Comparison of ENCODE assay signal across 8 mouse cellular contexts in the genomic region with DNA sequence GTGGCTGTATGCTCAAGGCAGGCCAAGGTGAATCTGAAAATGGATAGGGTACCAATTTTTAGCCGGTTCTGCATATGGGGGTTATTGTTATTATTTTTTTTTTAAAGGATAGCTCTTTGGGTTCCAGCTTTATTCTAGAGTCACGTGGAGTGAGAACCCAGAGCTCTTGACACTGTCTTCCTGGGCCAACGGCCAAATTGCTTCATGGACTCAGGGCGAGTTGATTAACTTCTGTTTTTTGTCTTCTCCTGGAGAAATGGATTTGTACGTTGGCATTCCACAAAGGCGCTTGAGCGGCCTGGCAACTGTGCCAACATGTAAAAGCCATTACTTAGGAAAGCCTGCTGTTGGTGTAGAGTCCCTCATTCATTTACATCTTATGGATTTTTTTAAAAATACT.
DNase-seq lines count a peak whose midpoint lies in the region; ATAC-seq lines count a peak whose summit lies in the region.

No protein-coding gene starts in this region.

- no peak for DNase-seq in embryonic facial prominence, embryonic 10.5 days (ENCODE audit: low spot score)
- no peak for DNase-seq in neural tube, embryonic 10.5 days (ENCODE audit: extremely low spot score, low spot score)
- DNase-seq in spleen, adult 12 weeks (ENCODE audit: low spot score) = no peak
- no peak for DNase-seq in cerebellum, adult 18-20 months

- 79% methylated on average over 7 of the region's 7 CpGs for WGBS in embryonic facial prominence, embryonic 12.5 days
- WGBS in embryonic facial prominence, embryonic 10.5 days = 88% methylated on average over 7 of the region's 7 CpGs
- 77% methylated on average over 7 of the region's 7 CpGs for WGBS in neural tube, embryonic 12.5 days
- WGBS in kidney, embryonic 16.5 days = 70% methylated on average over 7 of the region's 7 CpGs
- WGBS in stomach, embryonic 15.5 days = 38% methylated on average over 7 of the region's 7 CpGs

- no peaks in the 10 kb centered on the region for H3K9me3 ChIP-seq in embryonic facial prominence, embryonic 12.5 days
- H3K9me3 ChIP-seq in embryonic facial prominence, embryonic 10.5 days = no peaks in the 10 kb centered on the region
- no peaks in the 10 kb centered on the region for H3K9me3 ChIP-seq in neural tube, embryonic 12.5 days
- H3K9me3 ChIP-seq in kidney, embryonic 16.5 days (ENCODE audit: low read length) = no peaks in the 10 kb centered on the region
- H3K9me3 ChIP-seq in stomach, embryonic 15.5 days = no peaks in the 10 kb centered on the region

- no peak overlapping the region for H3K27ac ChIP-seq in embryonic facial prominence, embryonic 12.5 days
- no peak overlapping the region for H3K27ac ChIP-seq in embryonic facial prominence, embryonic 10.5 days (replicated peaks)
- no peak overlapping the region for H3K27ac ChIP-seq in neural tube, embryonic 12.5 days
- no peak overlapping the region for H3K27ac ChIP-seq in kidney, embryonic 16.5 days (ENCODE audit: low read length)
- 0 out of 2 replicates have a peak overlapping the region, but pooled peaks have one; percentile 4 for H3K27ac ChIP-seq in stomach, embryonic 15.5 days

- H3K36me3 ChIP-seq in embryonic facial prominence, embryonic 12.5 days = peaks cover 10% of the 10 kb centered on the region
- peaks cover 29% of the 10 kb centered on the region for H3K36me3 ChIP-seq in embryonic facial prominence, embryonic 10.5 days (replicated peaks)
- no peaks in the 10 kb centered on the region; the same call in 1 of the 2 replicates for H3K36me3 ChIP-seq in neural tube, embryonic 12.5 days
- H3K36me3 ChIP-seq in kidney, embryonic 16.5 days (ENCODE audit: insufficient read depth, low read length) = no peaks in the 10 kb centered on the region
- H3K36me3 ChIP-seq in stomach, embryonic 15.5 days = no peaks in the 10 kb centered on the region

- H3K9ac ChIP-seq in embryonic facial prominence, embryonic 12.5 days = no peak overlapping the region
- H3K9ac ChIP-seq in neural tube, embryonic 12.5 days = no peak overlapping the region
- 0 out of 2 replicates have a peak overlapping the region, but pooled peaks have one; percentile 6 for H3K9ac ChIP-seq in kidney, embryonic 16.5 days (replicated peaks; ENCODE audit: low read length)
- no peak overlapping the region for H3K9ac ChIP-seq in stomach, embryonic 15.5 days

- H3K27me3 ChIP-seq in embryonic facial prominence, embryonic 12.5 days = no peaks in the 10 kb centered on the region
- no peaks in the 10 kb centered on the region for H3K27me3 ChIP-seq in embryonic facial prominence, embryonic 10.5 days (replicated peaks; ENCODE audit: low read depth, poor library complexity, severe bottlenecking)
- H3K27me3 ChIP-seq in neural tube, embryonic 12.5 days (replicated peaks) = no peaks in the 10 kb centered on the region
- H3K27me3 ChIP-seq in kidney, embryonic 16.5 days (ENCODE audit: insufficient read depth, low read length) = no peaks in the 10 kb centered on the region
- no peaks in the 10 kb centered on the region for H3K27me3 ChIP-seq in stomach, embryonic 15.5 days (replicated peaks)

- no peak for ATAC-seq in embryonic facial prominence, embryonic 12.5 days (ENCODE audit: insufficient number of reproducible peaks, insufficient read depth, low FRiP score, low TSS enrichment)
- ATAC-seq in neural tube, embryonic 12.5 days (ENCODE audit: low FRiP score, low read depth) = no peak
- no peak for ATAC-seq in kidney, embryonic 16.5 days (ENCODE audit: low FRiP score, low TSS enrichment)
- no peak for ATAC-seq in stomach, embryonic 15.5 days (ENCODE audit: insufficient read depth, low FRiP score, low read depth)

- H3K4me1 ChIP-seq in embryonic facial prominence, embryonic 12.5 days = peaks cover 54% of the 10 kb centered on the region
- H3K4me1 ChIP-seq in embryonic facial prominence, embryonic 10.5 days = peaks cover 61% of the 10 kb centered on the region
- peaks cover 34% of the 10 kb centered on the region for H3K4me1 ChIP-seq in neural tube, embryonic 12.5 days
- peaks cover 50% of the 10 kb centered on the region for H3K4me1 ChIP-seq in kidney, embryonic 16.5 days (ENCODE audit: insufficient read depth, low read length)
- H3K4me1 ChIP-seq in stomach, embryonic 15.5 days = peaks cover 42% of the 10 kb centered on the region

- 0 out of 2 replicates have a peak overlapping the region, but pooled peaks have one; percentile 77 for H3K4me2 ChIP-seq in embryonic facial prominence, embryonic 12.5 days (replicated peaks)
- H3K4me2 ChIP-seq in neural tube, embryonic 12.5 days (replicated peaks) = peak overlapping the region; percentile 84
- H3K4me2 ChIP-seq in kidney, embryonic 16.5 days (replicated peaks; ENCODE audit: low read depth, low read length) = no peak overlapping the region
- H3K4me2 ChIP-seq in stomach, embryonic 15.5 days = 0 out of 2 replicates have a peak overlapping the region, but pooled peaks have one; percentile 79

- no peak overlapping the region for H3K4me3 ChIP-seq in embryonic facial prominence, embryonic 12.5 days
- H3K4me3 ChIP-seq in embryonic facial prominence, embryonic 10.5 days = no peak overlapping the region
- 0 out of 2 replicates have a peak overlapping the region, but pooled peaks have one; percentile 5 for H3K4me3 ChIP-seq in neural tube, embryonic 12.5 days
- H3K4me3 ChIP-seq in kidney, embryonic 16.5 days (ENCODE audit: low read length) = no peak overlapping the region
- no peak overlapping the region for H3K4me3 ChIP-seq in stomach, embryonic 15.5 days (replicated peaks)
